Mouse (Mus musculus): ENCODE data around the gene Eqtn. TPM values are rescaled to one million over a fixed set of nuclear protein-coding genes. Genes with fewer than 3 reads are reported as not detected.

The Eqtn gene
- 1 to 10 TPM in 22 of 26 experiments, under 1 TPM in 2, not detected in 2; 0.71 to 4.4 (median 1.9) TPM for total RNA-seq (2018; cell fraction: chromatin; rRNA removed)
- total RNA-seq (2018; cell fraction: cytosol; rRNA removed) = under 1 TPM in 3 of 26 experiments, not detected in 23; 0.05 to 0.17 (median 0.14) TPM
- 1 to 10 TPM in 24 of 26 experiments, under 1 TPM in 1, not detected in 1; 0.58 to 4.0 (median 1.8) TPM for total RNA-seq (2018; cell fraction: nucleus; rRNA removed)
- polyA plus RNA-seq (2018) = 0.17 to 0.21 TPM in 2 of 3 replicates, not detected in the other

DNA sequence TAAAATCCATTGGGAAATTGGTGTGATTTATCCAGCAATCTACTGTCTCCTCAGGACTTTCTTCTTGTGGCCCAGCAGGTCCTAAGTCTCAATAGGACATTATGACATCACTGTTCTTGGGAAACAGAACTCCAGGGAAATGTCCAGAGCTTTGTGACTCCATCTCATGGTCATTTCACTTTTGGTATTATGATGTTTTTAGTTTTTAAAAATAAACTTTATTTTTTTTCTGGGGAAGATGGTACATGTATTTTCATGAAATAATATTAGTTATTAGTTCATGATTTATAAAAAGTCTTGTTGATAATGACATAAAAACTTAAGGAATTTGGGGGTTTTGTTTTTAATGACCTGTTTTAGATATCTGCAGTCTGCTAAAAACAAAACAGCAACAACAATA lies at the start of gene Eqtn:
Gene Eqtn, minus strand, starts transcription at position 101 of the 400 bp plus-strand sequence.
- Histone ChIP-seq H3K27ac (no peak within 1 kb of the TSS), H3K4me3 (ENCODE audit: inconsistent target) (no peak within 1 kb of the TSS), H3K79me2 (ENCODE audit: inconsistent target) (no peaks in the 10 kb centered on the region), H3K36me3 (ENCODE audit: inconsistent target) (no peaks in the 10 kb centered on the region)

DNA sequence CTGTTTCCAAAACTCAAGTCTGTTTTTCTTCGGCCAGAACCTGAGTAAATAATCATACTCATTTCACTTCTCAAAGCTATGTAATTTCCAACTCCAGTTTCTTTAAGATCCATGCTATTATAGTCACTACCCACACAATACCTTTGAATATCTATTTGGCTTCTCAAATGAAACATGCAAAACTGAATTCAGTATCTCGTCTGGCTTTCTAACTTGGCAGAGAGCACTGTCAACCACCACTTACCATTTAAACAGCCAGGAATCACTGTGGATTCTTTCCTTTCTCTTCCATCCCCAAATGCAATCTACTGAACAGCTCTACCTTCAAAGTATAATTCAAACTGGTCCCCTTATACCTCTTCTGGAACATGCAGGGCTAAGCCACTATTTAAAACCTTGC lies 44.7 kb upstream of the Eqtn start:
- no peak overlapping the region for H3K4me3 ChIP-seq (ENCODE audit: inconsistent target)
- peaks cover 48% of the 10 kb centered on the region for H3K36me3 ChIP-seq (ENCODE audit: inconsistent target)
- 95% methylated on average over 2 of the region's 2 CpGs for WGBS (ENCODE audit: missing documents)
- peaks cover 63% of the 10 kb centered on the region for H3K79me2 ChIP-seq (ENCODE audit: inconsistent target)
- H3K27ac ChIP-seq = no peak overlapping the region

DNA sequence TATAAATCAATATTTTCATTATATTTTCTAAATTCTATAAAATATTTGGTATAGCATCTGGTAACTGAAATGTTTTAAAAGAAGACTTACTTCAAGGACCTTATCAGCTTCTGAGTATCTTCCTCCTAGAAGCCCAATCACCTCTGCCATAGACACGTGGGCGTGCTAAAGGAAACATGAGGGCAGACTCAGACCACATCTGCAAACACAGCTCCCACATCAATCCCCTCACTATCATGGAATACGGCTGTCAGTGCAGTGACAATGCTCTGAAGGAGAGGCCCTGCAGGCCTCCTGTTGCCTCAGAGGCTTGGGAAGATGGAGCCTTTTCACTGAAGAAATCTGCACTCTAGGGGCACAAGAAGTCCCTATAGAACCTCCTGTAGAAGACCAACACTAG lies 24.1 kb upstream of the Eqtn start:
- H3K36me3 ChIP-seq (ENCODE audit: inconsistent target) = peaks cover 85% of the 10 kb centered on the region
- 88% methylated on average over 3 of the region's 3 CpGs for WGBS (ENCODE audit: missing documents)

DNA sequence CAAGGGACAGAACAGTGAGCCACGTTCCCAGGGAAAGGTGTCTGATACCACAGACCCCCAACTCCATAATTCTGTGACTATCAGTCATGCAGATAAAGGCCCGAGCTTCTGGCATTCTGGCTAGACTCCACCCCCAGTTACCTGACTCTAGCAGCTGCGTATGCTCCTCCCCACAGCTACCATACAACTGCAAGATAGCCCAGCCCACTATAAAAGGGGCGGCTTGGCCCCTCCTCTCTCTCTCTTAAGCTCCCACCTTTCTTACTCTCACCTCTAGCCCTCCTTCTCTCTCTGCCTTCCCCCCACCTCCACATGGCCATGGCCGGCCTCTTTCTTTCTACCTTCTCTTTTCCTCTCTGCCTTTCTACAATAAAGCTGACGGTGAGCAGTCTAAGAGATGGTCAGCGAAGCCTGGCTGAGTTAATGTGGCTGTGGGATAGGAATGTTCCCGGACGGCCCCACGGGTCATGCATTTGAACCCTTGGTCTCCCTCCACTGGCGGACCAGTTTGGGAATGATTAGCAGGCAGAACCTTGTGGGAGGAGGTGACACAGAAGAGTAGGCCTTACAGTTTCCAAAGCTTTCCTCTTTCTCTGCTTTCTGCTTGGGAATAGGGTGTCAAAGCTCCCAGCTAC lies 12.7 kb upstream of the Eqtn start:
- 95% methylated on average over 11 of the region's 11 CpGs for WGBS (ENCODE audit: missing documents)
- Histone ChIP-seq H3K36me3 (ENCODE audit: inconsistent target) (peaks cover 61% of the 10 kb centered on the region), H3K79me2 (ENCODE audit: inconsistent target) (no peaks in the 10 kb centered on the region), H3K27ac (no peak overlapping the region), H3K4me3 (ENCODE audit: inconsistent target) (no peak overlapping the region)

More for the DNA sequence above, 24.1 kb upstream of the Eqtn start:
- H3K27ac ChIP-seq = no peak overlapping the region
- H3K79me2 ChIP-seq (ENCODE audit: inconsistent target) = no peaks in the 10 kb centered on the region
- no peak overlapping the region for H3K4me3 ChIP-seq (ENCODE audit: inconsistent target)

DNA sequence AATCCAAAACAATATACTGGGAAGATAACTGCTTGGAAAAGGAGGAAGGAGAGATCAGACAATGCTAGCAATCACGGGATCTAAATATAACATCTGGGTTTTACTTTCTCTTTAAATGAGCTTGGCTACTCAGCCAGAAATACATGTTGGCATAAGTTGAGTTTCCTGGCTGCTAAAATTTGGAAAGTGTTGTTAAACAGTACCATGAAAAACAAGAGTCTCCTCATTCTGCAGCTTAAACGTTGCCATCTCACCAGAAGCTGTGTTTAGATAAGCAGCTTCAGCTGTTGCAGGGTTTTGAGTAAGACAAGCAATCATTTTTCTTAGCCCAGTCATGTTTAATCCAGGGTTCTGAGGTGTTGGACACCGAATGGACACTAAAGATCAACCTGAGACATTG lies 26.9 kb downstream of the Eqtn start:
- H3K27ac ChIP-seq = no peak overlapping the region
- no peaks in the 10 kb centered on the region for H3K36me3 ChIP-seq (ENCODE audit: inconsistent target)
- 29% methylated on average over 3 of the region's 3 CpGs for WGBS (ENCODE audit: missing documents)
- no peak overlapping the region for H3K4me3 ChIP-seq (ENCODE audit: inconsistent target)
- no peaks in the 10 kb centered on the region for H3K79me2 ChIP-seq (ENCODE audit: inconsistent target)

DNA sequence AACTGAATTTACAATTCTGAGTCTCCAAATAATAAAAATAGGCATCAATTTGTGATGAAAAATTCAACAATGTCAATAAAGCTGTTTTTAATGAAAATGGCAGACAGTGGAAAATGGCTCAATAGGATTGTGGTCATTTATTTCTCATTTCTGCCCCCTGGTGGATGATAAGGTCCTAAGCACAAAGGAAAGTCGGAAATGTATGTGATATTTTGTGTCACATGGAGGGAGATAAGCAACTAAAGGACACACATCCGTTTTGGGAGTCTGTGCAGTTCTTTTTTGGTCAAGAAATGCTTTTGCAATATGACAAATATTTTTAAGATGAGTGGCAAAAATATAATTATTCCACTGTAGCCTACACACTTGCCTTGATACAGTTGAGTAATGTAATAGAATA lies 27.9 kb downstream of the Eqtn start:
- no peak overlapping the region for H3K4me3 ChIP-seq (ENCODE audit: inconsistent target)
- no peaks in the 10 kb centered on the region for H3K79me2 ChIP-seq (ENCODE audit: inconsistent target)
- H3K27ac ChIP-seq = no peak overlapping the region
- 18% methylated on average over 2 of the region's 2 CpGs for WGBS (ENCODE audit: missing documents)
- H3K36me3 ChIP-seq (ENCODE audit: inconsistent target) = no peaks in the 10 kb centered on the region

Other genes with a start within 250 kb of the Eqtn start
- gene Tek, start 189.6 kb downstream of the Eqtn start, polyA plus RNA-seq (2018) = not detected in 3 replicates
- 11.1 to 12.8 TPM (median 11.4 TPM) in 3 replicates for gene Mysm1, start 50.3 kb upstream of the Eqtn start, polyA plus RNA-seq (2018)
- gene Jun, start 123.4 kb upstream of the Eqtn start, polyA plus RNA-seq (2018) = 85.3 to 155 TPM (median 144 TPM) in 3 replicates